Mouse (Mus musculus) heart, postnatal 36 days (tissue): Measurements from ENCODE around the gene Haghl. TPM values are rescaled to one million over a fixed set of nuclear protein-coding genes. Genes with fewer than 3 reads are reported as not detected.
"Not testable (repeated sequence)": the region's sequence is repeated elsewhere in the genome, so short reads cannot be mapped to it uniquely, and the experiment has no call there.

Experiments
- DNase-seq, 2 experiments: peaks; one replicate each; pipeline ENCODE4 v3.0.0; 2021 to 2022
- intact Hi-C: fragments of 180-260 bp; cut with DNase I; formaldehyde crosslinking; loops from one replicate; pipeline ENCODE4 v1.15.1; 2025
- total RNA-seq, 2 experiments: library from RNA; stranded (reverse); gene quantifications; 2 replicates each; pipeline ENCODE4 v1.2.3; 2021

Haghl gene
- total RNA-seq, 2 experiments from 2014 or later: 10.7 to 11.4 TPM

DNA sequence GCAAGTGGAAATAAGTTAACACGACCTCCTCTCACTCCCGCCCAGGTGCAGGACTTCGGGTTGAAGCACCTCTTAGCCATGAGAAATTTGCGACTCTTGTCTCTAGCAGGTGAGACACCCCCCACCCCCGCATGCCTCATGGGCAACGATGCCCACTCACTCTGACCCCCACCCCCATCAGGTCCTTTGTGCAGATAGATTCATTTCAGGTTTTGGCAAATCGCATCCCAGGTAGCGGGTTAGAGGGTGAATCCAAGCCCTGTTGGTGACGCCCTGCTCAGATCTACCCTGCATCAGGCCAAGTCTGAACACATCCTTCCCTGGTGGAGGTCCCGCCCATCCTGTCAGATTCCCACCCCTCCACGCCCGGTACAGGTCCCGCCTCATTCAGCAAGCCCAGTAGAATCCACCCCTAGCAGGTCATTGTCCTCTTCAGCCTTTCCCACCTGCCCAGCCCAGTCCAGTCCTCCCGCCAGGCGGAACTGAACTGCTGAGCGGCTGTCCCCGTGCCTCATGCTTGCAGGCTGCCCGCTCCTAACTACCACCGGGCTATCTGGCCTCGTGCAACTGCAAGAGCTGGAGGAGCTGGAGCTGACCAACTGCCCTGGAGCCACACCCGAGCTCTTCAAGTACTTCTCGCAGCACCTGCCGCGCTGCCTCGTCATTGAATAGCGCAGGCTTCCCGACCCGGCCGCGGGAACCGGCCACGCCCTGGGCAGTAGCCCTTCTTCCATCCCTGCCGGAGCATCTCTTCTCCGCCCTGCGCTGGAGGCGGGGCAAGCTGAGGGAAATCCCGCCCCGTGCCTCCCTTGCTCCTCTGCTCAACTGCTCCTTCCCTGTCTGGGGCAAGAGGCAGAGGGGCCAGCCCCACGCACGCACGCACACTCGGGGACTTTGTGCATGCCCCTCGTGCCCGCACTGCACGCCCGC is 33.6 kb upstream of the Haghl start:
- DNase-seq: no peak
- intact Hi-C loops: no loop called here

DNA sequence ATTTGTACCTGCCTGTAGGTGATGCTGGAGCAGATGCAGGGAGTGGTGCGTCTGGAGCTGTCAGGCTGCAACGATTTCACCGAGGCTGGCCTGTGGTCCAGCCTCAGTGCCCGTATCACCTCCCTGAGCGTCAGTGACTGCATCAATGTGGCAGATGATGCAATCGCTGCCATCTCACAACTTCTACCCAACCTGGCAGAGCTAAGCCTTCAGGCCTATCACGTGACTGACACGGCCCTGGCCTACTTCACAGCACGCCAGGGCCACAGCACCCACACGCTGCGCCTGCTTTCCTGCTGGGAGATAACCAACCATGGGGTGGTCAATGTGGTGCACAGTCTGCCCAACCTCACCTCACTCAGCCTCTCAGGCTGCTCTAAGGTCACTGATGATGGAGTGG is 32.2 kb upstream of the Haghl start:
- intact Hi-C loops: no loop called here
- no peak for DNase-seq

DNA sequence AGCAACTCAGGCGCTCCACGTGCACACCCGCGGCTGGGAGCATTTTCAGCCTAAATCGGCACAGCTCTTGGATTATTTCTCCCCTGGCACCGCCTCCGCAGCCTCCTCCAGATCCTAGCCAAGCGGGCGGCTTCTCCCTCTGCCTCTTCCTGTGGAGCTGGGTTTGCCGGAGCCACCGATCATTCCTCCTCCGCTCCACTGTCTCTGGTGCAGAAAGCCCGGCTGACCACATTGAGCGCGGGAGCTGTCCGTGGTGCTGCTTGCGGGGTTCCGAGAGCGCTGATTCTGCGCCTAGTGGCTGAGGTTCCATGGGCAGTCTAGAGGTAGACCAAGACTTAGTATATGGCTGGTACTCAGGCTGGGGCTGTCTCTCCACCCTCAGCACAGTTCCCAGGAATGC is 28.0 kb upstream of the Haghl start:
- peak; percentile 78 to 88 for DNase-seq
- intact Hi-C loops: no loop called here

DNA sequence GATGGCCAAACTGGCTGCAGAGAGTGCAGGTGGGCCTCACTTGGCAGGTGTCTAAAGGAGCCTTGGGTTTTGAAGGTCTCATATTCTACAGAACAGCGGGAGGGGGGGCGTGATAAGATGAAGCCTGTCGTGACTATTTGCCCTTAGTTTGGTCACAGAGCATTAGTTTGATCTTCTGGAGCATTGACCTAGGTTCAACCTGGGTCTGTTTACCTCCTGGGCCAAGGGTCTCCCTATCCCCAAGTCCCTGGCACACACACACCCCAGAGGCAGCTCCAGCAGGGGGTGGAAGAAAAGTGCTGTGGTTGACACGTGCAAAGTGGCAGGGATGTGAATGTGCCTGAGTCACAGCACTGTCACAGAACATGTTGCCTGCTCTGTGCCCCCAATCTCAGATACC is 25.4 kb upstream of the Haghl start:
- no peak for DNase-seq
- intact Hi-C loops: no loop called here

DNA sequence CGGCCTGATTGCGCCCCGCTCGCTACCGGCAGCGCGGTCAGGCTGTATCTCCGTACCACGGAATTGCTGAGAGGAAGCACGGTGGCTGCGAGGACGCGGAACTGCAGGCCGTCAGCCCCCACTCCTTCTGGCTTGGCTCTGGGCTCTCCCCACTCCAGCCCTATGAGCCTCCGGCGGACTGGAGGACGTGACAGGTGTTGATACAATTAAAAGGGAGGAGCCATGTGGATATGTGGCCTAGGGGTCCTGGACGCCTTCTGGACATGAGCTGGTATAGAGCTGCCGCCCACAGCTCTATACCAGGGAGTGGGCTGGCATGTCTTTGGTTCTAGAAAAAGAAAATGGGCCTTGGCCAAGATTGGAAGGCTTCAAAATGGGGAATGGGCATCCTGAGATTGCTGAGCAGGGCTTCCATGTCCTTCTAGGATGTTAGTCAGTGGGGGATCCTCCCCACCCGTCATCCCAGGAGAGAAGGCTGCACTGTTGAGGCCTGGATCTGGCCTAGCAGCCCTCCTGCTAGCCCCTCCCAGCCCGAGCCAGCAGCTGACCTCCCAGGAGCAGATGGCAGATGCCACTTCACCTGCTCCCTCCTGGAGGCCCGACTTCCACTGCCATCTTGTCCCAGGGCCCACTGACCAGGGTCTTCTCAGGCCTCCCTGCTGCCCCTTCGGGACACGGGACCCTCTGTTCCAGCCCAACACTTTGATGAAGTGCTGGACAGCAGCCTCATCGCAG is 24.3 kb upstream of the Haghl start:
- intact Hi-C loops: no loop called here
- no peak for DNase-seq

DNA sequence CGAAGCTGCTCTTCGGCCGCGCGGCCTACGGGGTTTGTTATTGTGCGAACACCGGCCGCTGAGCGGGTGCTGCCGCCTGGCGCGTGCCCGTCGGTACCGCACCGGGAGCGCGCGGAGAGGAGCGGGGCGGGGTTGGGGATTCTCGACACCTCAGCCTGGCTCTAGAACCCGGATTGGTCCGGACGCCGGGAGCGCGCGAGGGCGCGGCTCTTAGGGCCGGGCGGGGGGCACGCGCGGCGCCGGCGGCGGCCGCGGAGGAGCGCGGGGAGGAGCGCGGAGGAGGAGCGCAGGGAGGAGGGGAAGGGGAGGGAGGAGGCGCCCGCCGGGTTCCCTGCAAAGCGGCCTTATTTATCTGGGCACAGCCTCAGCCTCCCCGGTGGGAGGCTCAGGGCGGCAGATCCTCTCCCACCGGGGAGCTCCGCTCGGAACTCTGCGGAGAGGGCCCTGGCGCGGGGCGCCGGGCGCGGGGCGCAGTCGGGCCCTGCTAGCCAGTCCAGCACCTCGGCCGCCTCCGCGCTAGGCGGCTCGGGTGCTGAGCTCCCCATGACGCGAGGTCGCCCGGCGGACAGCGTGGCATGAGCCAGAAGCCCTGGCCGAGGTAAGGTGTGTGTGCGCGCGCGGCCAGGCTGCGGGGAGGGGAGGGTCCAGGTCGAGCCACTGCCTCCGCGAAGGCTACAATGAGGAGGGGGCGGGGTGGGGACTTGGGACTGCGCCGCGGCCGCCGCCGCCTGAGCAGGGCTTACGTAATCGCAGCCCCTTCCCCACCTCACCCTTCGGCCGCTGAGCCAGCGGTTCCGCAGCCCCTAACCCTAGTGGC is 23.5 kb upstream of the Haghl start, which contains the start of gene Fbxl16:
Fbxl16 (plus strand) TSS at position 297 of the 817 bp plus-strand sequence.
- intact Hi-C loops: no loop called here
- peak; percentile 55 to 64 for DNase-seq

DNA sequence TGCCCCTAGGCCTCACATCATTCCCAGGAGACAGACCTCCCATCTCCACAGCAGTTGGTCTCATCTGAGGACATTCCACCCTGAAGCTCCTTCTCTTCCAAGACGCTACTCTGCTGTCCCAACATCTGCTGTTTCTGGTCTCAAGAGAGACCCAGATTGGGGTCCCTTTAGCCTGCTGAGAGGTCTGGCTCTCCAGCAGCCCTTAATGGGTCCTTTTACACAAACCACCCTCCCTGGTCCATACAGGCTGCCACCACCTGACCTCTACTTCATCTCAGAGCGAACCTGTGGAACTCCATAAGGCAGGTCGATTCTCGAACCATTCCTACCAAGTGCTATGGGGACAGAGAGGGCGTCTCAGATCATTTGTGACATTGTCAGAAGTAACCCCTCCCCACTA is 22.6 kb upstream of the Haghl start:
- intact Hi-C loops: no loop called here
- DNase-seq: no peak

DNA sequence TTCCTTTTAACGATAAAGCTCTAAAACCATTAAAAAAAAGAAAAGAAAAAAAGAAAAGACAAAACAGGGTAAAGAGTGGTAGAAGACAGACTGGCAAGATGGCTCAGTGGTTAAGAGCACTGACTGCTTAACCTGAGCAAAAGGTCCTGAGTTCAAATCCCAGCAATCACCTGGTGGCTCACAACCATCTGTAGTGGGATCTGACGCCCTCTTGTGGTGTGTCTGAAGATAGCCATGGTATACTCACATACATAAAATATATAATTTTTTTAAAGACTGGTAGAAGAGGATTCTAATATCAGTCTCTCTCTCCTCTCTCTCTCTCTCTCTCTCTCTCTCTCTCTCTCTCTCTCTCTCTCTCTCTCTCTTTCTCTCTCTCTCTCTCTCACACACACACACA is 22.0 kb upstream of the Haghl start:
- DNase-seq, intact Hi-C loops: not testable (repeated sequence)

DNA sequence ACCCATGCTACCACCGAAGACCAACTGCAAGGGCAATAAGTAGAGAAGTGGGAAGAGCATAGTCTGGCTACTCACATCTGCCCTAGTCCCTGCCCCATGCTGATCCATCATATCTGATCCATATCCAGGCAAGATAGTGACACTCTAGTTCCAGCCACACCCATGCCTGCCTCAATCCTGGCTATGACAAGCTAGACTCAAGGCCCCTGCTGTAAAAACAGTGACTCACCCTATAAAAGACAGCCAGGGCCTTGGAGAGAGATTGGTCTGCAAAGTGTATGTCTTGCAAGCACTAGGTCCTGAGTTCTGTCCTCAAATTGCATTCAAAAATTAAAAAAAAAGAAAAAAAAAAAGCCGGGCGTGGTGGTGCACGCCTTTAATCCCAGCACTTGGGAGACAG is 21.0 kb upstream of the Haghl start:
- no peak for DNase-seq
- intact Hi-C loops: no loop called here

DNA sequence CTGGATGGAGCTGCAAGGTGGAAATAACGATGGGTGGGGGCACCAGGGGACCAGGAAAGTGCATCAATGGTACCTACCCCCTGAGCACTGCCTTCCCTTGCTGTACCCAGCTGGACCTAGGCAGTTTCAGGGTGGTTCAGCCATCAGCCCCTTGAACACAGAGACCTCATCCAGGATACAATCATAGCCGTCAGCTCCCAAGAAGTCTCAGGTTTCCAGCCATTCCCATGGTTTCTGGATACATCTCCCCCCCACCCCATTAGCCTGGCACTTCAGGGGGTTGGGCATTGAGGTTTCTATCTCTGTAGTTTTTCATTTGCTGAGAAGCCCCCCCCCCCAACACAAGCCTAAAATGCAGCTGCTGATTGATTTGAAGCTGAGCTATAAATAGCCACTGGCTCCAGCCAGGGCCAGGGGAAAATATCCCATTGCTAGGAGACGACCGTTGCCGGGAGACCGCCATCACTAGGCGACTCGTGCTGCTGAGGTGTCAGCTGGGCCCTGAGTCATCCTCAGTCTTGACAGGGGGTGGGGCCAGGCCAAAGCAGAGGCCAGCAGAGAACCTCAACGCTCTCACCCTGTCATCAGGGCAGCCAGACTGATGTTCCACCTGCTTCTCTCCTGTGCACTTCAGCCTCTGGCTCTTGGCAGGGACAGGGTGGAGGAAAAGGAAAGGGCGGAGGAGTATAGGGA is 17.5 kb upstream of the Haghl start:
- DNase-seq: peak; percentile 39 to 50
- intact Hi-C loops: loop anchor here (5.0 kb wide), 1 partner anchor 326 kb away; no protein-coding TSS in a partner anchor

DNA sequence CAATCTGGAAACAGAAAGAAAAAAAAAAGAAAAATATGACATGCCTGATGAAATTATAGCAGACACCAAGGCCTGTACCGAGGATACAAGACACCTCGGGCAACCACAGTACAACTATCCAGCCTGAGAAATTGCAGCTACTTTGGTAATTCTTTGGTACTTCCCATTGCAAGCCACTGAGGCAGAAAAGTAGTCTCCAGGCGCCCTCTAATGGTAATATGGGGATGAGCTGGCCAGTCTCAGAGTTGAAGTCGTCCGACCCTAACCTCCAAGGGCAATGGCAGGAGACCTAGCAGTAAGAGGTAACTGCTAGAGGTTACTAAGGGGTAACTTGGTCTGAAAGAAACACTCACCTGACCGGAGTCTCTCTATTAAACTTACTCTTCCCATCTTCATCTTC is 15.6 kb upstream of the Haghl start:
- intact Hi-C loops: loop anchor here (1.0 to 5.0 kb wide), 3 partner anchors 28 to 324 kb away; partner anchors contain the start of gene Narfl
- DNase-seq: peak; percentile 68 to 69

DNA sequence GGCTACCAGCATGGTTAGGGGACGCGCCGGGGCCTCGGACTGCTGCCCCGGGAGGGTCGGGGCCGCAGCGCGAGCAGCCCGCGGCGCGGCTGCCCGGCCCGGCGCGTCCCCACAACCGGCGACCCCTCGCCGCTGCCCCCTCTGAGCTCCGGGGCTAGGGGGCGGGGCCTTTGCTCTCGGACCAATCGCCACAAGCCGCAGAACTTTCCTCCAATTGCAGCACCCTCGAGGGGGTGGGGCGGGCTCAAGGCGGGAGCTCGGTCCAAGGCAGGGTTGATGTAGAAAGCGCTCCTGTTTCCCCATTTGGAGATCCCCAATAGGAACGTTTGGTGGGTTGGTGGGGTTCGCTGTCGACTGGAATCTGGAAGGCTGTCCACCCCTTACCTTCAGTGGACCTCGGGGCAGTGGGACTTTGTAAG is 11.5 kb upstream of the Haghl start, which contains the start of gene Metrn:
Metrn (minus strand) TSS at position 186 of the 419 bp plus-strand sequence.
- intact Hi-C loops: loop anchor here (1.0 kb wide), 1 partner anchor 24 kb away; the partner anchor contains the start of gene Narfl
- peak; percentile 85 for DNase-seq

DNA sequence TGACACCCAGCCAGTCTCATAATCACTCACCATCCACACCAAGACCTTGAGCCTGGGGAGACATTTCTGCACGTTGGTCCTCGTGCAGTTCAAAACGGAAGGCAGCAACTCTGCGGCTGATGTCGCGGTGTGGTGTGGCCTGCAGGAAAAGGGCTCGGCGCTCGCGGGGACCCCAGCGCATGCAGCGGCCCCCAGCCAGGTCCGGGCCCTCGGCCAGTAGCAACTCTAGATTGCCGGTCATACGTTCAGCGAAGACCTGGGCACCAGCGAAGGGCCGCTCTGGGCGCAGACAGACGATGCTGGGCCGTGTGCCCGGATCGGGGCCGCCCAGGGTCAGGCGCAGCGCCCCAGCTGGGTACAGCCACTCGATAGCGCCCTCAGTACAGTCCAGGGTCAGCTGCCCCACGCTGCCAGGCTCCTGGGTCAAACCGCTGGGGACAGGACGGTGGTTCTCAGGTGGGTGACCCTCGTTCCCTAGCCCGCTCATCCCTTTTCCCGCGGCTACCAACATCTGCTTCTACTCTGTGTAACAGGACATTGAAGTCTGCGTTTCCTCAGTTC is 10.8 kb upstream of the Haghl start:
- peak; percentile 46 to 53 for DNase-seq

DNA sequence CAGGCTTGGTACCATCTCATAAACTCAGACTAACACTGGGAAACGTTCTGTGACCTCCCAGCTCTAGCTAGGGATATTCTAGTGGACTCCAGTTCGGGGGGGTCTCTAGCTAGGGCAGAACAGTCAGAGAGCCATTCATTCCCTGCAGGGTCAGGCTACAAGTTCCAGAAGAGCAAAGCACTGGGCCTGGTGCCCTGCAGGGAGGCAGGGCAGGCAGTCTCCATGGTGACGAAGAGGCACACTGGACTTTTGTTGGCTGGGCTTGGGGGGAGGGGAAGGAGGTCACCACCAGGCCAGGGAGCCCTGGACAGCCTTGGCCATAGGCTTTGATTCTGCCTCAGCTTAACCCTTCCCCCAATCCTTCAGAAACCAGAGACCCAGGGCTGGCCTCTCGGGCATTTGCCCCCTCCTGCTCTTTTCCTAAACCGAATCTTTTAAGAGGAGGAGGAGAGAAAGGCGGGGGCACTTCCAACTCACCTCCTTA is 10.2 kb upstream of the Haghl start, which contains the start of gene AC134908.4:
AC134908.4 (minus strand) TSS at position 51 of the 484 bp plus-strand sequence.
- intact Hi-C loops: loop anchor here (1.0 kb wide), 1 partner anchor 22 kb away; the partner anchor contains the start of gene Narfl
- no peak for DNase-seq

More for the DNA sequence above, 10.8 kb upstream of the Haghl start:
- intact Hi-C loops: loop anchor here (1.0 kb wide), 1 partner anchor 23 kb away; the partner anchor contains the start of gene Narfl

DNA sequence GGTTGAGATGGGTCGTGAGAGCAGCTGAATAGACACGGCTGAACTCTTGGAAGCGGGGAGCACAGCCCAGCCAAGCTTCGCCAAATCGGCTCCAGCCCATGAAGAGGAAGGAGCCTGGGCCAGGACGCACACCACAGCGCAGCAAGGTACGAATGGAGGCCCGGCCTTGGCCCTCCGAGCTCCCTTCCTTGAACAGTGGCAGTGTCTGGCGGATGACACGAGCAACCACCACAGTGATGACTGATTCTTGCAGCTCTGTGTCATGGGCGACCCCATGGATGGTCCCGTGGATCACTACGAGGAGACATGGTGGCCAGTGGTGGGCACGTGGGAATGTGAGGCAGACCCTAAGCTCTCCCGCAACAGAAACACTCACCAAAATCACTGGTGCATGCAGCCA is 9.5 kb upstream of the Haghl start:
- intact Hi-C loops: no loop called here
- no peak for DNase-seq

DNA sequence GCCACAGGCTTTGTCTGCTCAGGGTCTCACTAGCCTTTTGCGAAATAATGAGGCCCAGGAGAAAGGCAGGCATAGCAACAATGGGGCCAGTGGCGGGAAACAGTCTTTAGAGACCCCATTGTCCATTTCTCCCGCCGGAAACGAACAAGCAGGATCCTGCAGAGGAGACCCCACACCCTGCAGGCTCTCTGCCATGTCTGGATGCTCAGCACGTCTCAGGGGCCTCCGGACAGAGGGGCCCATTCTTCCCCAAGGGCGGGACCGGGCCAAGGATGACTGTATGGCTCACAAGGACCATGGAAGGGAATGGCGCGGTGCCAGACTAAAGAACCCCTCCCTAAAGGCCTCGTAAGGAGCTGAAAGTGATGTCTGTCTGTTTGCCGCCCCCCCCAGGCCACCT is 8.7 kb upstream of the Haghl start:
- DNase-seq: no peak
- intact Hi-C loops: no loop called here

DNA sequence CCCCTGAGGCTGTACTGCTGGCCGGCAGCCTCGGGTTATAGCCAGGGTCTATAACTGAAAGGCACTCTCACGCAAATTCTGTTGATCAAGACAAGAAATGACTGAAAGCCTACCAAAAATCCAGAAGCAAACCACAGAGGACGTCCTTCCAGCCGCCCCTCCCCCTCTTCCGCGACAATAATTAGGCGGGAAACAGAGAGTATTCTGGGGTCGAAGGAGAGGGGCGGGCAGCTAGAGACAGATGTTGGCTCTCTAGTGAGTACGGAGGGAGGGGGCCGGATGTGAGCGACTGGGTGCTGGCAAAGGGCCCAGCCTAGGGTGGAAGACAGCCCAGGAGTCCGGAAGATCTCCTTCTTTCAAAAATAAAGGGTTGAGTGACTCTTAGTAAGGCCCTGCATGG is 7.1 kb upstream of the Haghl start, which contains the start of gene Fam173a:
Fam173a (minus strand) TSS at position 287 of the 400 bp plus-strand sequence.
- peak; percentile 79 to 81 for DNase-seq
- intact Hi-C loops: loop anchor here (2.0 kb wide), 1 partner anchor 18 kb away; no protein-coding TSS in a partner anchor

DNA sequence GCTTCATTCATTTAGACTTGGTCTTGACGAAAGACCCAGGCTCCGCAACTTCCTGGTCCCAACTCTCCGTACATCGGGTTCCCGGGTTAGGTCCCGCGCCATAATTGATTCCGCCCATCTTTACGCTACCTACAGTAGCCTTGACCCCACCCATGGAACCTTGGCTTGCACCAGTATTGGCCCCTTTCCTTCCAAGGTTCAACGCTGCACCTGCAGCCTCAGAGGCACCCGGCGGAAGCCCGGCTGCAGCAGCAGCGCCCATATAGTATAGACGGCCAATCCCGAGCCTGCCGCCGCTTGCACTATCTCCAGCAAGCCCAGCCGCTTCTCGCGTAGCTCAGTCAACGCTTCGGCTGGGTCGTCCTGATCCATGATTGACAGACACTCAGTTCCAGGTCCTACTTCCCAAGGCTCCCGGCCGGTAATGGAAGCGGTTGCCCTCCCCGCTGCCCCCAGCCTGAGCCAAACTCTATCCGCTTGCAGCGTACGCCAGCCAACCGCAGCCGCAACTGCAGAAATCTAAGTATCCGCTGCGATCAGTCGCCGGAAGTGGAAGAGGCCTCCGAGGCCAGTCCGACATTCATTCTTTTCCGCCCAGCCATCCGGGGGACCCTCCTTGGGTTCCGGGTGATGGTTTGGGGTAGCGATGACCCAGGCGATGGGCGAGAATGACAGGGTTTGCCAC is 6.5 kb upstream of the Haghl start:
- intact Hi-C loops: loop anchor here (2.0 kb wide), 1 partner anchor 17 kb away; no protein-coding TSS in a partner anchor
- peak; percentile 86 to 90 for DNase-seq
